Mouse (Mus musculus) testis, adult 2 months (tissue): ENCODE results near the gene Ell. TPM values are rescaled to one million over a fixed set of nuclear protein-coding genes. Genes with fewer than 3 reads are reported as not detected.

Experiments used
- H3K27ac ChIP-seq: fragments of 200-500 bp; 2 replicates; pipeline ENCODE4 v1.5.1; 2012; ENCODE audit warnings: low read depth, low read length; ENCODE audit not compliant: control insufficient read depth, insufficient read depth
- H3K27me3 ChIP-seq: fragments of 200-500 bp; 2 replicates; pipeline ENCODE4 v1.6.1; 2012; ENCODE audit warnings: mild to moderate bottlenecking, low read length, moderate library complexity; ENCODE audit not compliant: control insufficient read depth, insufficient read depth
- H3K36me3 ChIP-seq: fragments of 200-500 bp; 2 replicates; pipeline ENCODE4 v1.6.1; 2012; ENCODE audit warnings: mild to moderate bottlenecking, low read length; ENCODE audit not compliant: control insufficient read depth, insufficient read depth
- H3K4me1 ChIP-seq: fragments of 200-500 bp; 2 replicates; pipeline ENCODE4 v1.6.1; 2012; ENCODE audit warnings: low read length; ENCODE audit not compliant: control insufficient read depth, insufficient read depth
- H3K4me3 ChIP-seq: fragments of 200-500 bp; 2 replicates; pipeline ENCODE4 v1.5.1; 2012; ENCODE audit warnings: low read depth, mild to moderate bottlenecking, low read length, moderate library complexity, mixed read lengths; ENCODE audit not compliant: control insufficient read depth
- CTCF ChIP-seq: fragments of 200-500 bp; IDR thresholded peaks from 2 replicates; pipeline ENCODE4 v1.5.1; 2012; ENCODE audit warnings: low read depth, mild to moderate bottlenecking, inconsistent platforms, low read length, moderate library complexity; ENCODE audit not compliant: control insufficient read depth, insufficient read depth, insufficient replicate concordance
- POLR2A ChIP-seq: fragments of 200-500 bp; IDR thresholded peaks from 2 replicates; pipeline ENCODE4 v1.6.1; 2012; ENCODE audit warnings: low read depth, mild to moderate bottlenecking, inconsistent platforms, low read length, moderate library complexity; ENCODE audit not compliant: control insufficient read depth
- polyA plus RNA-seq: library from polyadenylated mRNA; depleted of rRNA; stranded (reverse); fragments of >200 nt; gene quantifications from 2 replicates; pipeline ENCODE4 v1.2.3, GENCODE M21; 2012

Gene Ell
- polyA plus RNA-seq, 1 experiment = 42.5 TPM

- no peak overlapping the region for H3K27ac ChIP-seq
- no peak for TF ChIP-seq CTCF
- no peak for TF ChIP-seq POLR2A
- H3K4me1 ChIP-seq = peaks cover 15% of the 10 kb centered on the region
- no peak overlapping the region for H3K4me3 ChIP-seq
- no peaks in the 10 kb centered on the region for H3K36me3 ChIP-seq
- H3K27me3 ChIP-seq = no peaks in the 10 kb centered on the region
Observed at GRCm38 (mm10) chr8:70628986-70629490, 89.8 kb downstream of the Ell start.

GRCm38 (mm10) chr8:70629574-70630531 is 90.6 kb downstream of the Ell start:
- Histone ChIP-seq H3K27me3 (no peaks in the 10 kb centered on the region), H3K4me1 (peaks cover 18% of the 10 kb centered on the region), H3K4me3 (peak overlapping the region; percentile 91), H3K36me3 (no peaks in the 10 kb centered on the region), H3K27ac (peak overlapping the region; percentile 84)
- TF ChIP-seq CTCF (peak; percentile 100), POLR2A (peak; percentile 52; the same call in 1 of the 2 replicates)

GRCm38 (mm10) chr8:70630532-70631381 is 91.5 kb downstream of the Ell start:
- no peaks in the 10 kb centered on the region for H3K36me3 ChIP-seq
- no peak overlapping the region for H3K4me3 ChIP-seq
- no peaks in the 10 kb centered on the region for H3K27me3 ChIP-seq
- TF ChIP-seq CTCF (no peak), POLR2A (no peak)
- no peak overlapping the region for H3K27ac ChIP-seq
- peaks cover 18% of the 10 kb centered on the region for H3K4me1 ChIP-seq

GRCm38 (mm10) chr8:70631436-70631835 is 92.2 kb downstream of the Ell start:
- Histone ChIP-seq H3K36me3 (no peaks in the 10 kb centered on the region), H3K27ac (no peak overlapping the region), H3K4me1 (peaks cover 18% of the 10 kb centered on the region), H3K27me3 (no peaks in the 10 kb centered on the region), H3K4me3 (no peak overlapping the region)
- TF ChIP-seq CTCF (no peak), POLR2A (no peak)

GRCm38 (mm10) chr8:70632346-70632892 is 93.2 kb downstream of the Ell start, which contains the start of gene Gdf15:
Gdf15 (minus strand) TSS chr8:70632456.
- Histone ChIP-seq H3K27me3 (no peaks in the 10 kb centered on the region), H3K27ac (no peak within 1 kb of the TSS), H3K4me1 (peaks cover 18% of the 10 kb centered on the region), H3K36me3 (no peaks in the 10 kb centered on the region), H3K4me3 (no peak within 1 kb of the TSS)
- no peak for TF ChIP-seq CTCF
- TF ChIP-seq POLR2A = no peak

- Histone ChIP-seq H3K4me3 (no peak overlapping the region), H3K4me1 (peaks cover 18% of the 10 kb centered on the region), H3K27ac (no peak overlapping the region), H3K27me3 (no peaks in the 10 kb centered on the region), H3K36me3 (no peaks in the 10 kb centered on the region)
- no peak for TF ChIP-seq POLR2A
- no peak for TF ChIP-seq CTCF
Observed at GRCm38 (mm10) chr8:70634066-70634465, 94.8 kb downstream of the Ell start.

GRCm38 (mm10) chr8:70635527-70635926 is 96.3 kb downstream of the Ell start:
- Histone ChIP-seq H3K4me3 (no peak overlapping the region), H3K27me3 (no peaks in the 10 kb centered on the region), H3K36me3 (no peaks in the 10 kb centered on the region), H3K4me1 (peaks cover 8% of the 10 kb centered on the region), H3K27ac (no peak overlapping the region)
- TF ChIP-seq CTCF (no peak), POLR2A (no peak)
